Mouse (Mus musculus) embryonic facial prominence, embryonic 12.5 days (tissue): ENCODE measurements around the gene Usp16. TPM values are rescaled to one million over a fixed set of nuclear protein-coding genes. Genes with fewer than 3 reads are reported as not detected.
A peak's percentile ranks its signal among the peaks of the same experiment; 100 is the strongest.

Source experiments
- ATAC-seq: fragments of 200-750 bp; cut with Nextera tagmentation; 2 replicates; pipeline ENCODE4 v1.8.0; 2017; ENCODE audit not compliant: insufficient number of reproducible peaks, insufficient read depth, low FRiP score, low TSS enrichment
- H3K27ac ChIP-seq: fragments of 300-500 bp; sonication (generic); 2 replicates; pipeline ENCODE4 v1.5.1; 2016; ENCODE audit warnings: mild to moderate bottlenecking
- H3K27me3 ChIP-seq: fragments of 300-500 bp; sonication (generic); 2 replicates; pipeline ENCODE4 v1.6.1; 2016; ENCODE audit warnings: mild to moderate bottlenecking, moderate library complexity
- H3K36me3 ChIP-seq: fragments of 300-500 bp; sonication (generic); 2 replicates; pipeline ENCODE4 v1.6.1; 2016; ENCODE audit warnings: mild to moderate bottlenecking
- H3K4me1 ChIP-seq: fragments of 300-500 bp; sonication (generic); 2 replicates; pipeline ENCODE4 v1.6.1; 2016
- H3K4me2 ChIP-seq: fragments of 300-500 bp; sonication (generic); replicated peaks from 2 replicates; pipeline ENCODE4 v1.6.1; 2016; ENCODE audit warnings: mild to moderate bottlenecking, moderate library complexity
- H3K4me3 ChIP-seq: fragments of 300-500 bp; sonication (generic); 2 replicates; pipeline ENCODE4 v1.5.1; 2016; ENCODE audit warnings: mild to moderate bottlenecking
- H3K9ac ChIP-seq: fragments of 300-500 bp; sonication (generic); 2 replicates; pipeline ENCODE4 v1.6.1; 2016; ENCODE audit warnings: mild to moderate bottlenecking, moderate library complexity
- H3K9me3 ChIP-seq: fragments of 300-500 bp; sonication (generic); 2 replicates; pipeline ENCODE4 v1.6.1; 2016; ENCODE audit warnings: mild to moderate bottlenecking, moderate library complexity
- WGBS: fragments of 180-500 bp; shearing (Covaris S2); methylation state at CpG from one replicate; pipeline ENCODE4 v1.1.7; 2016; 5-methylcytosine and 5-hydroxymethylcytosine counted together
- polyA plus RNA-seq: library from polyadenylated mRNA; unstranded; fragments of >200 nt; fragmentation: Nextera tagmentation; extraction: Ambion mirVana; gene quantifications from 2 replicates; pipeline ENCODE4 v1.2.1, GENCODE M21; 2016

Gene Usp16
- polyA plus RNA-seq, 1 experiment from 2014 or later: 40.1 TPM

DNA sequence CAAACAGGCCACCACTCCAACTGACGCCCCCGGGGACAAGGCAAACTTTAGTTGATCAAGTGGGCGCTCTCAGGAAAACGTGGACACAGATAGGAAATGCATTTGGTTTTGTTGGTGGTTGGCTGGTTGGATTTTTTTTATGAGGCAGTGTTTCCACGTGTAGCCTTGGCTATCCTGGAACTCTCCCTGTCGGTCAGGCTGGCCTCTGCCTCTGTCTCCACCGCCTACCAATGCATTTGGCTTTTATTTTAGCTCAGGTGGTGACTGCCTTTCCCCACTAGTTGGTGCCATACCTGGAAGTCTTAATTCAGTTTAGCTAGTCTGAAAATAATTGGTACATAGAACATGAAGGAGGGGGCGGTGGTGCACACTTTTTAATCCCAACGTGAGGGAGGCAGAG, 13.4 kb upstream of the Usp16 start:
- H3K4me1 ChIP-seq: peaks cover 6% of the 10 kb centered on the region; the same call in 1 of the 2 replicates
- no peaks in the 10 kb centered on the region; the same call in 1 of the 2 replicates for H3K36me3 ChIP-seq
- peak overlapping the region; percentile 74 for H3K4me3 ChIP-seq
- peak overlapping the region; percentile 75 for H3K4me2 ChIP-seq
- no peak for ATAC-seq
- no peaks in the 10 kb centered on the region for H3K9me3 ChIP-seq
- peak overlapping the region; percentile 80 for H3K9ac ChIP-seq
- H3K27ac ChIP-seq: no peak overlapping the region
- 26% methylated on average over 9 of the region's 9 CpGs for WGBS
- H3K27me3 ChIP-seq: no peaks in the 10 kb centered on the region

DNA sequence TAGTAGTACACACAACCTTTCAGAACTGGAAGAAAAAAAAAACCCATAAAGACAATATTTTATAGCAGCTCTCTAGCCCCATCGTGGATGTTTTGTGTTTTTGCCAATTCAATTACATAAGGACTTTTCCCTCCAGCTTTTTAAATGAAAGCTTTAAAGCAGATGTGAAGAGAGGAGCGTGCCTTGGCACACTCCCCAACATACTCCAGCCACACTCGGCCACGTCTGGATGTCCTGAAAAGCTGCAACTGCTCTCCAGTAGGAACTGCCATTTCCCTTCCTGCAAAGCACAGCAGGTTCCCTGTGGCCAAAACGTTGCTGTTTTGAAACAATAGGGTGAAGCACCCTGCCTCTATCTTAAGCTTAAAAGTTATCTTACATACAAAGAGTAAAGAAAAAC, 12.2 kb upstream of the Usp16 start:
- Histone ChIP-seq H3K36me3 (no peaks in the 10 kb centered on the region), H3K9me3 (no peaks in the 10 kb centered on the region), H3K9ac (no peak overlapping the region), H3K4me1 (peaks cover 6% of the 10 kb centered on the region; the same call in 1 of the 2 replicates), H3K4me2 (no peak overlapping the region), H3K4me3 (no peak overlapping the region), H3K27ac (no peak overlapping the region), H3K27me3 (no peaks in the 10 kb centered on the region)
- WGBS: 58% methylated on average over 5 of the region's 5 CpGs
- ATAC-seq: no peak

DNA sequence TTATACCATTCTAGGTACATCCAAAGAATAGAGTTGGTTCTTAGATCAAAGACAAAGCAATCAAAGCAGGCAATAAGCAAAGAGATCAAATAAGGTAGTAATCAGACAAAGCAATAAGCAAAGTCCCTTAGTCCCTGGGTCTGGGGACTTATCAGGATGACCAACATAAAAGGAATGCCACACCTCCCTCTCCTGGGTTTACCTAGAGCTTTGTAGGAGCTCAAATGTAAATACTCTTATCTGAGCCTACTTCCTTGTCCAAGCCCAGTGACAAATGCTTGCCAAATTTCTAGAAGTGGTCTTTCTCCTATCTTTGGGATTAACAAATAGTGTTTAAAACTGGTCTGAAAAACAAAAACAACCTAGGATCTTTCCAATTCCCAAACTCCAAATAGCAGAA, 11.3 kb upstream of the Usp16 start:
- Histone ChIP-seq H3K27ac (no peak overlapping the region), H3K9ac (no peak overlapping the region)
- no peak for ATAC-seq

DNA sequence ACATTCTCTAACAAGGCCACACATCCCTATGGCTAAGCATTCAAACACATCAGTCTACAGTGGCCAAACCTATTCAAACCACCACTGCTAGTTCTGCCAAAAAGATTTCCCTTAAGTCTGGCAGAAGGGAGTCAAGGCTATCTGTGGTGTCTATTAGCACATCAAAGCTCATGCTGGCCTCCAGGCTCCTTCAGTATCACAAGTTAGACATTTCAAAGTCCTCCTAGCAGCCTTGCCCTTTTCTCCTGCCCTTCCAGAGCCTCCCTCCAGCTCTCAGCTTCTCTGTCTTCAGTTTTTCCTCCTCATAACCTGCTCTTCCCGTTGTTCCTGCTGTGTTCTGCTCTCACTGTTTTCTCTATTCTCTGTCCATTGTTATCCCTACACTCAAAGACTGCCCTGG, 10.4 kb upstream of the Usp16 start:
- 46% methylated on average over 1 of the region's 1 CpGs for WGBS
- peaks cover 6% of the 10 kb centered on the region; the same call in 1 of the 2 replicates for H3K4me1 ChIP-seq
- H3K27me3 ChIP-seq: no peaks in the 10 kb centered on the region
- H3K27ac ChIP-seq: no peak overlapping the region
- no peaks in the 10 kb centered on the region for H3K36me3 ChIP-seq
- no peak for ATAC-seq
- no peak overlapping the region for H3K9ac ChIP-seq
- H3K4me2 ChIP-seq: no peak overlapping the region
- H3K4me3 ChIP-seq: no peak overlapping the region
- no peaks in the 10 kb centered on the region for H3K9me3 ChIP-seq

More for the DNA sequence above, 11.3 kb upstream of the Usp16 start:
- no peak overlapping the region for H3K4me2 ChIP-seq
- no peaks in the 10 kb centered on the region for H3K36me3 ChIP-seq
- no peaks in the 10 kb centered on the region for H3K9me3 ChIP-seq
- H3K4me3 ChIP-seq: no peak overlapping the region
- H3K27me3 ChIP-seq: no peaks in the 10 kb centered on the region
- H3K4me1 ChIP-seq: peaks cover 6% of the 10 kb centered on the region; the same call in 1 of the 2 replicates

DNA sequence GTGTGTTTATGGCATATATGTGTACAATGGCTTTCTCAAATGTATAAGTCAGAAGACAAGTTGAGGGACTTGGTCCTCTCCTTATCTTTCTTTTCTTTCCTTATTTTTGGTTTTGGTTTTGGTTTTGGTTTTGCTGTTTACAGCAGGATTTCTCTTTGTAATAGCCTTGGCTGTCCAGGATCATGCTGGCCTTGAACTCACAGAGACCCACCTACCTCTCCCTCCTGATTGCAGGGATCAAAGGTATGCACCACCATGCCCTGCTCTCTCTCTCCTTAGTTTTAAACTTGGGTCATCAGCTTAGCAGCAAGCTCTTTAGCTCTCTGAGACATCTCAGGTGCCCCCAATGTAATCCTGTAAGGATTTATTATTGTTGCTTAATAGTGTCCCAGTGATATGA, 9.4 kb upstream of the Usp16 start:
- Histone ChIP-seq H3K9ac (no peak overlapping the region), H3K4me1 (peaks cover 6% of the 10 kb centered on the region; the same call in 1 of the 2 replicates), H3K4me3 (no peak overlapping the region), H3K27ac (no peak overlapping the region), H3K9me3 (no peaks in the 10 kb centered on the region), H3K36me3 (no peaks in the 10 kb centered on the region), H3K27me3 (no peaks in the 10 kb centered on the region), H3K4me2 (no peak overlapping the region)
- no peak for ATAC-seq

DNA sequence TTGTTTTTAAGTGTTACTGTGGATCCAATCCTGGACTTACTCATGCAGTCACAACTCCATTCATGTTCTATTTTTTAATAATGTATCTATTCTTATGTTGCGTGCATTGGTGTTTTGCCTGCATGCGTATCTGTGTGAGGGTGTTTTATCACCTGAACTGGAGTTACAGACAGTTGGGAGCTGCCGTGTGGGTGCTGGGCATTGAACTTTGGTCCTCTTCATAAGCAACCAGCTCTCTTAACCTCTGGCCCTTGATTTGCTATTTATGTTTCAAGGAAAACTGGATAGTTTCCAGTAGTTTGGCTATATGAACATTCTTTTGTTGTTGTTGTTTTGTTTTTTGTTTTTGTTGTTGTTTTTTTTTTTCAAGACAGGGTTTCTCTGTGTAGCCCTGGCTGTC, 9.0 kb upstream of the Usp16 start:
- no peaks in the 10 kb centered on the region for H3K9me3 ChIP-seq
- no peak overlapping the region for H3K4me2 ChIP-seq
- no peak overlapping the region for H3K27ac ChIP-seq
- no peaks in the 10 kb centered on the region for H3K27me3 ChIP-seq
- no peak for ATAC-seq
- H3K4me3 ChIP-seq: no peak overlapping the region
- peaks cover 6% of the 10 kb centered on the region; the same call in 1 of the 2 replicates for H3K4me1 ChIP-seq
- no peak overlapping the region for H3K9ac ChIP-seq
- 93% methylated on average over 3 of the region's 3 CpGs for WGBS
- H3K36me3 ChIP-seq: no peaks in the 10 kb centered on the region

DNA sequence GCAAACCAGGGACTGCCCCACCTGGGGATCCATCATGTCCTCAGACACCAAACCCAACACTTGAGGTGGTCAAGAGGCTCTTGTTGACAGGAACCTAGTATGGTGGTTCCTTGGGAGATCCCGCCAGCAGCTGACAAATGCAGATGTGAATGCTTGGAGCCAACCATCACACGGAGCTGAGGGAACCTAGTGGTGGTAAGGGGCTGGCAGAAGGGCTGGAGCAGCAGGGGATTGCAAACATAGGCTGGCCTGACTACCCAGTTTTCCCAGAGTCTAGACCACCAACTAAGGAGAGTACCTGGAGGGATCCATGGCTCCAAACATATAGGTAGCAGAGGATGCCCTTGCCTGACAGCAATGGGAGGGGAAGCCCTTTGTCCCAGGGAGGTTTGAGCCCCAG, 1.3 kb upstream of the Usp16 start:
- H3K4me2 ChIP-seq: no peak overlapping the region
- H3K27ac ChIP-seq: no peak overlapping the region
- H3K4me3 ChIP-seq: no peak overlapping the region
- H3K36me3 ChIP-seq: no peaks in the 10 kb centered on the region
- no peaks in the 10 kb centered on the region for H3K27me3 ChIP-seq
- peaks cover 10% of the 10 kb centered on the region for H3K4me1 ChIP-seq
- H3K9ac ChIP-seq: no peak overlapping the region
- ATAC-seq: no peak
- H3K9me3 ChIP-seq: no peaks in the 10 kb centered on the region
- WGBS: 86% methylated on average over 2 of the region's 2 CpGs

DNA sequence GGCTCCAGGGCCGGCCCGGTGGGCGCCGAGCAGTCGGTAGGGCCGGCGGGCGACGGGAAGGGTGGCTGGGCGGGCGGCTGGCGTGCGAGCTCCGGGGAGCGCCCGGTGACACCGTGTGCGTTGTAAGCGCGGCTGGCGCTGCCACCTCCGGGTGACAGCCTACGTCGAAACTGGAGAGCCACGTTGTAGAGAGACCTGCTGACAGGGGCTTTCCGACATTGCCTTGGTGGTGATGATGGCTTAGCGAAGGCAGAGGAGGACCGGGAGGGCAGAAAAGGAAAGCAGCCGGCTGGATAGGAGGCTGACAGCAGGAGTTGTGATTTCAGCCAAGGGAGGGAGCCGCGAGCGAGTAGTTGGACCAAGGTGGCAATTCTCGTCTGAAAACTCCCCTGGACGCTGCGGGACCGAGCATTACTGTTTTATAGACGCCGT, 693 bp downstream of the Usp16 start:
- no peak; the same call in 1 of the 2 replicates for ATAC-seq
- peak overlapping the region; percentile 91 for H3K9ac ChIP-seq
- H3K9me3 ChIP-seq: no peaks in the 10 kb centered on the region
- H3K36me3 ChIP-seq: peaks cover 3% of the 10 kb centered on the region; the same call in 1 of the 2 replicates
- H3K27me3 ChIP-seq: no peaks in the 10 kb centered on the region
- H3K4me2 ChIP-seq: peak overlapping the region; percentile 87
- WGBS: under 1% methylated on average over 35 of the region's 38 CpGs
- H3K4me1 ChIP-seq: peaks cover 10% of the 10 kb centered on the region
- H3K4me3 ChIP-seq: peak overlapping the region; percentile 96
- peak overlapping the region; percentile 73 for H3K27ac ChIP-seq

DNA sequence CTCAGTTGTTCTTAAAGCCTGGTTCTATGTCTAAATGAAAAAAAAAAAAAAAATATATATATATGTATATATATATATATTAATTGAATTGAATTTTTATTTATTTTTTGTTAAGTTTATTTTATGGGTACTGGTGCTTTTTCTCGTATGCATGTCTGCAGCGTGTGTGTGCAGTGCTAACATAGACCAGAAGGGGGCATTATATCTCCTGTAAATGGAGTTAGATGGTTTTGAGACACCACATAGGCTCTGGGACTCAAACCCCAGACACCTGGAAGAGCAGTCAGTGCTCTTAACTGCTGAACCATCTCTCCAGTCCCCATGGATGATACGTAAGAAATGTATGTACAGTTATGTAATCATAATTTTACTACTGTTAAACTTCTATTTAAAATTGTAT, 4.2 kb downstream of the Usp16 start:
- ATAC-seq: no peak
- 92% methylated on average over 3 of the region's 3 CpGs for WGBS
- H3K27ac ChIP-seq: no peak overlapping the region
- no peak overlapping the region for H3K4me3 ChIP-seq
- H3K27me3 ChIP-seq: no peaks in the 10 kb centered on the region
- H3K9me3 ChIP-seq: no peaks in the 10 kb centered on the region
- no peak overlapping the region for H3K9ac ChIP-seq
- peaks cover 10% of the 10 kb centered on the region for H3K4me1 ChIP-seq
- H3K4me2 ChIP-seq: no peak overlapping the region
- H3K36me3 ChIP-seq: peaks cover 20% of the 10 kb centered on the region

DNA sequence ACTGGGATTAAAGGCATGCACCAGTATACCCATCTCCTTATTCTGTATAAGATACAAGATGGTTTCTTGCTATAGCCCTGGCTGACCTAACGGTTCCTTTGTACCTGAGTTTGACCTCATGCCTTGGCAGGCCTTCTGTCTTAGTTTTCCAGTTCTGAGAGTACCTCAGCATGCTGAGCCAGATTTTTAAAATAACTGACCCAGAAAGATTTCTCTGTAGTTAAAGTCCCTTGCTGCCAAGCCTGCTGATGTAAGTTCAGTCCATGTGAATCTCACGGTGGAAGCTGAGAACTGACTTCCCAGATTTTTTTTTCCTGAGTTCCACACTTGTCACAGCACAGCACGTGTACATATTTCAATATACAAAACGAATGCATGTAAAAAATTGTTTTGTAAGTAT, 16.1 kb downstream of the Usp16 start:
- no peaks in the 10 kb centered on the region for H3K4me1 ChIP-seq
- 91% methylated on average over 4 of the region's 4 CpGs for WGBS
- no peak overlapping the region for H3K4me3 ChIP-seq
- ATAC-seq: no peak
- no peak overlapping the region for H3K27ac ChIP-seq
- H3K9ac ChIP-seq: no peak overlapping the region
- H3K36me3 ChIP-seq: peaks cover 68% of the 10 kb centered on the region
- H3K27me3 ChIP-seq: no peaks in the 10 kb centered on the region
- H3K4me2 ChIP-seq: no peak overlapping the region
- H3K9me3 ChIP-seq: no peaks in the 10 kb centered on the region

DNA sequence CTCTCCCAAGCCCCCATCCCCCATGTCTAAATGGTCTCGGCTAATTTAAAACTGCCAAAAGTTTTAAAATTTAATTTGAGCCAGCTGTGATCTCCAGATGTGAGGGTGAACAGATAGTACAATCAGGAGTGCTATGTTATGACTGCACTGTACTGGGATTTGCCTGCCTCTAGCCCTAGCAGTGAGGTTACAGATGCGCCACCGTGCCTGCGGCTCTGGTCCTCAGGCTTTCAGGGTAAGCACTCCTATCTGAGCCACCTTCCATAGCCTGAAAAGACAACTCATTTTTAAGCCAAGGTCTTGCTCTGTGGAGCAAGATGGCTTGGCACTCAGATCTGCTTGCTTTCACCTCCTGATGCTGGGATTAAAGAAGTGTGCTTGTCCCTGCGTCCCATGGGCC, 29.9 kb downstream of the Usp16 start:
- no peaks in the 10 kb centered on the region for H3K4me1 ChIP-seq
- H3K27me3 ChIP-seq: no peaks in the 10 kb centered on the region
- H3K9ac ChIP-seq: no peak overlapping the region
- H3K36me3 ChIP-seq: peaks cover 77% of the 10 kb centered on the region
- H3K27ac ChIP-seq: no peak overlapping the region
- H3K4me2 ChIP-seq: no peak overlapping the region
- no peaks in the 10 kb centered on the region for H3K9me3 ChIP-seq
- no peak for ATAC-seq
- H3K4me3 ChIP-seq: no peak overlapping the region
- WGBS: 76% methylated on average over 5 of the region's 5 CpGs

DNA sequence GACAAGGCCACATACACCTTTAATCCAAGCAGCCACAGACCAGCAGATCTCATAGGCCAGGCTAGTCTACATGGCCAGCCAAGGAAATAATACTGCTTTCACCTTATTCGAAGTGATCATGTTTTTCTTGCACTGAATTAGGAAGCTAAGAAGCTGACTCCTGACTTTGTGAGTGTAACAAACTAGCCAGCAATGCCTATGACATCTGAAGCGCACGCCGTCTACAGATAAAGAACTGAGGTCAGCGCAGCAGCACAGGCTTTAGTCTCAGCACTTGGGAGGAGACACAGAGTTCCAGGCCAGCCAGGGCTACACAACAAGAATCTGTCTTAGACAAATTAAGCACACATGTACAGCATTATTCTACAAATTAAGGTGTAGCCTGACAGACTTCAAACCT, 32.2 kb downstream of the Usp16 start:
- no peak overlapping the region for H3K27ac ChIP-seq
- H3K4me2 ChIP-seq: no peak overlapping the region
- 95% methylated on average over 5 of the region's 5 CpGs for WGBS
- no peaks in the 10 kb centered on the region for H3K27me3 ChIP-seq
- no peaks in the 10 kb centered on the region for H3K4me1 ChIP-seq
- no peak overlapping the region for H3K9ac ChIP-seq
- H3K4me3 ChIP-seq: no peak overlapping the region
- ATAC-seq: no peak
- H3K9me3 ChIP-seq: no peaks in the 10 kb centered on the region
- peaks cover 93% of the 10 kb centered on the region for H3K36me3 ChIP-seq

DNA sequence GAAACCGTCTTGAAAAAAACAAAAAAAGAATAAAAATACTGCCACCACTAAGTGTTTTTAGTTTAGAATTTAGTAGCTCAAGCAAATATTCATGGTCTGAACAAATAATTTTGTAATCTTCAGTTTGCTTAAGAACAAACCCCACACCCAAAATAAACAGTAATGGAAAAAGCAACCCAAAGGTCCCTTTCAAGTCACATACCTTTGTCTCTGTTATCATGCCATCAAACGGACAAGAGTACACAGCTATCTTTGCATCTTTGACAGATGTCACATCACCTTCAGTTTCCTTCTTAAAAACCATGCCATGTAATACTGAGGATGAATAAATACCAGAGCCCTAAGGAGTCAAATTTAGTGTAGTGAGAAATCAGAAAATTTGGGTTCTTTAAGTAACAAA, 34.1 kb downstream of the Usp16 start:
- Histone ChIP-seq H3K4me3 (no peak overlapping the region), H3K27ac (no peak overlapping the region), H3K9me3 (no peaks in the 10 kb centered on the region), H3K9ac (no peak overlapping the region), H3K36me3 (peaks cover 96% of the 10 kb centered on the region), H3K4me2 (no peak overlapping the region), H3K27me3 (no peaks in the 10 kb centered on the region), H3K4me1 (no peaks in the 10 kb centered on the region)
- WGBS: 83% methylated on average over 2 of the region's 2 CpGs
- ATAC-seq: no peak
